Mouse (Mus musculus) G1E (cell line): ENCODE measurements around the gene Wasf1.

Source experiments
- CTCF ChIP-seq: IDR thresholded peaks from 2 replicates; pipeline ENCODE4 v1.5.1; 2012; ENCODE audit warnings: low read depth, low read length, inconsistent platforms, mixed read lengths
- GATA1 ChIP-seq: IDR thresholded peaks from 2 replicates; pipeline ENCODE4 v1.6.1; 2012; ENCODE audit warnings: borderline replicate concordance, low read length, inconsistent platforms, mixed read lengths
- GATA2 ChIP-seq: IDR thresholded peaks from 2 replicates; pipeline ENCODE4 v1.6.1; 2012; ENCODE audit warnings: low read depth, low read length, inconsistent platforms, borderline replicate concordance
- TAL1 ChIP-seq: conservative IDR thresholded peaks from 2 replicates; pipeline ENCODE4 v1.6.1; 2012; ENCODE audit warnings: low read depth, low read length, inconsistent platforms, mixed read lengths

- TF ChIP-seq CTCF, result no peak
- TF ChIP-seq GATA1, result no peak
- TF ChIP-seq GATA2, result no peak
- TF ChIP-seq TAL1, result no peak
These were observed 81.3 kb downstream of the Wasf1 start for GRCm38 (mm10) chr10:40964546-40964945.
